Mouse (Mus musculus): ENCODE measurements around the gene 3110001I22Rik. TPM values are rescaled to one million over a fixed set of nuclear protein-coding genes. Genes with fewer than 3 reads are reported as not detected.
"Not testable (repeated sequence)": the region's sequence is repeated elsewhere in the genome, so short reads cannot be mapped to it uniquely, and the experiment has no call there.

The 3110001I22Rik gene
- 3.8 and 4.4 TPM in 2 replicates for polyA plus RNA-seq (2015; fragmentation: Nextera tagmentation; extraction: Ambion mirVana)

GRCm38 (mm10) chr16:13671685-13672385, at the start of gene 3110001I22Rik, which contains the start of gene Bfar:
Gene 3110001I22Rik (plus strand): TSS chr16:13671929.
Gene Bfar (plus strand): TSS chr16:13671858.
- Histone ChIP-seq H3K9me3 (replicated peaks) (no peaks in the 10 kb centered on the region), H3K9ac (peak within 1 kb of the TSS; percentile 82), H3K4me2 (replicated peaks) (peak within 1 kb of the TSS; percentile 56), H3K36me3 (peaks cover 6% of the 10 kb centered on the region), H3K27me3 (no peaks in the 10 kb centered on the region), H3K4me3 (replicated peaks) (peak within 1 kb of the TSS; percentile 90), H3K4me1 (peaks cover 24% of the 10 kb centered on the region), H3K27ac (replicated peaks) (peak within 1 kb of the TSS; percentile 90)
- WGBS, result under 1% methylated on average over 54 of the region's 54 CpGs
- peak; percentile 93 for ATAC-seq (ENCODE audit: insufficient number of reproducible peaks, low FRiP score, low TSS enrichment, low read depth)

- Histone ChIP-seq H3K4me3 (replicated peaks) (no peak overlapping the region), H3K9ac (no peak overlapping the region), H3K9me3 (replicated peaks) (no peaks in the 10 kb centered on the region), H3K27me3 (no peaks in the 10 kb centered on the region), H3K4me2 (replicated peaks) (no peak overlapping the region), H3K27ac (replicated peaks) (no peak overlapping the region), H3K36me3 (peaks cover 62% of the 10 kb centered on the region), H3K4me1 (no peaks in the 10 kb centered on the region)
- ATAC-seq (ENCODE audit: insufficient number of reproducible peaks, low FRiP score, low TSS enrichment, low read depth), result no peak
- 44% methylated on average over 5 of the region's 5 CpGs for WGBS
These were observed 43.4 kb upstream of the 3110001I22Rik start for GRCm38 (mm10) chr16:13628345-13628744.

GRCm38 (mm10) chr16:13638198-13638597, 33.5 kb upstream of the 3110001I22Rik start:
- peaks cover 46% of the 10 kb centered on the region for H3K36me3 ChIP-seq
- ATAC-seq (ENCODE audit: insufficient number of reproducible peaks, low FRiP score, low TSS enrichment, low read depth); H3K27me3 ChIP-seq; H3K4me2 ChIP-seq (replicated peaks); H3K4me3 ChIP-seq (replicated peaks); H3K4me1 ChIP-seq; H3K9ac ChIP-seq; H3K27ac ChIP-seq (replicated peaks); H3K9me3 ChIP-seq (replicated peaks): not testable (repeated sequence)
- 52% methylated on average over 2 of the region's 2 CpGs for WGBS

GRCm38 (mm10) chr16:13639508-13639907, 32.2 kb upstream of the 3110001I22Rik start:
- ATAC-seq (ENCODE audit: insufficient number of reproducible peaks, low FRiP score, low TSS enrichment, low read depth), result no peak

GRCm38 (mm10) chr16:13640064-13640463, 31.7 kb upstream of the 3110001I22Rik start:
- Histone ChIP-seq H3K9me3 (replicated peaks) (no peaks in the 10 kb centered on the region), H3K27me3 (no peaks in the 10 kb centered on the region), H3K36me3 (peaks cover 38% of the 10 kb centered on the region), H3K9ac (no peak overlapping the region), H3K4me1 (no peaks in the 10 kb centered on the region), H3K4me2 (replicated peaks) (no peak overlapping the region), H3K4me3 (replicated peaks) (no peak overlapping the region), H3K27ac (replicated peaks) (no peak overlapping the region)
- WGBS, result 76% methylated on average over 7 of the region's 7 CpGs
- ATAC-seq (ENCODE audit: insufficient number of reproducible peaks, low FRiP score, low TSS enrichment, low read depth), result no peak

More at GRCm38 (mm10) chr16:13639508-13639907, 32.2 kb upstream of the 3110001I22Rik start:
- no peak overlapping the region for H3K4me2 ChIP-seq (replicated peaks)
- 77% methylated on average over 5 of the region's 5 CpGs for WGBS
- no peaks in the 10 kb centered on the region for H3K4me1 ChIP-seq
- no peak overlapping the region for H3K9ac ChIP-seq
- no peak overlapping the region for H3K27ac ChIP-seq (replicated peaks)
- H3K27me3 ChIP-seq, result no peaks in the 10 kb centered on the region
- no peaks in the 10 kb centered on the region for H3K9me3 ChIP-seq (replicated peaks)
- no peak overlapping the region for H3K4me3 ChIP-seq (replicated peaks)
- peaks cover 43% of the 10 kb centered on the region for H3K36me3 ChIP-seq

GRCm38 (mm10) chr16:13644474-13644873, 27.3 kb upstream of the 3110001I22Rik start:
- no peaks in the 10 kb centered on the region for H3K4me1 ChIP-seq
- H3K36me3 ChIP-seq, result peaks cover 26% of the 10 kb centered on the region
- no peak overlapping the region for H3K4me3 ChIP-seq (replicated peaks)
- H3K27ac ChIP-seq (replicated peaks), result no peak overlapping the region
- no peaks in the 10 kb centered on the region for H3K9me3 ChIP-seq (replicated peaks)
- WGBS, result 80% methylated on average over 3 of the region's 3 CpGs
- no peak overlapping the region for H3K9ac ChIP-seq
- H3K4me2 ChIP-seq (replicated peaks), result no peak overlapping the region
- H3K27me3 ChIP-seq, result no peaks in the 10 kb centered on the region
- ATAC-seq (ENCODE audit: insufficient number of reproducible peaks, low FRiP score, low TSS enrichment, low read depth), result no peak

GRCm38 (mm10) chr16:13645930-13646329, 25.8 kb upstream of the 3110001I22Rik start:
- H3K4me3 ChIP-seq (replicated peaks), result no peak overlapping the region
- no peaks in the 10 kb centered on the region for H3K27me3 ChIP-seq
- H3K9me3 ChIP-seq (replicated peaks), result no peaks in the 10 kb centered on the region
- no peak overlapping the region for H3K4me2 ChIP-seq (replicated peaks)
- no peaks in the 10 kb centered on the region for H3K4me1 ChIP-seq
- no peak overlapping the region for H3K27ac ChIP-seq (replicated peaks)
- 79% methylated on average over 4 of the region's 4 CpGs for WGBS
- no peak overlapping the region for H3K9ac ChIP-seq
- ATAC-seq (ENCODE audit: insufficient number of reproducible peaks, low FRiP score, low TSS enrichment, low read depth), result no peak
- H3K36me3 ChIP-seq, result peaks cover 34% of the 10 kb centered on the region

GRCm38 (mm10) chr16:13658886-13659285, 12.8 kb upstream of the 3110001I22Rik start:
- H3K4me1 ChIP-seq, result no peaks in the 10 kb centered on the region
- no peaks in the 10 kb centered on the region for H3K9me3 ChIP-seq (replicated peaks)
- ATAC-seq (ENCODE audit: insufficient number of reproducible peaks, low FRiP score, low TSS enrichment, low read depth), result no peak
- peaks cover 69% of the 10 kb centered on the region for H3K36me3 ChIP-seq
- no peak overlapping the region for H3K4me3 ChIP-seq (replicated peaks)
- no peak overlapping the region for H3K4me2 ChIP-seq (replicated peaks)
- H3K27me3 ChIP-seq, result no peaks in the 10 kb centered on the region
- WGBS, result 95% methylated on average over 3 of the region's 3 CpGs
- no peak overlapping the region for H3K9ac ChIP-seq
- H3K27ac ChIP-seq (replicated peaks), result no peak overlapping the region

- no peak overlapping the region for H3K4me2 ChIP-seq (replicated peaks)
- WGBS, result 95% methylated on average over 9 of the region's 9 CpGs
- peaks cover 72% of the 10 kb centered on the region for H3K36me3 ChIP-seq
- ATAC-seq (ENCODE audit: insufficient number of reproducible peaks, low FRiP score, low TSS enrichment, low read depth), result no peak
- H3K4me3 ChIP-seq (replicated peaks), result no peak overlapping the region
- no peaks in the 10 kb centered on the region for H3K27me3 ChIP-seq
- no peaks in the 10 kb centered on the region for H3K9me3 ChIP-seq (replicated peaks)
- no peak overlapping the region for H3K9ac ChIP-seq
- H3K27ac ChIP-seq (replicated peaks), result no peak overlapping the region
- no peaks in the 10 kb centered on the region for H3K4me1 ChIP-seq
These were observed 11.0 kb upstream of the 3110001I22Rik start for GRCm38 (mm10) chr16:13660736-13661135.

GRCm38 (mm10) chr16:13667878-13668343, 3.8 kb upstream of the 3110001I22Rik start, which contains the start of gene Parn:
Gene Parn (minus strand): TSS chr16:13668170.
- peaks cover 26% of the 10 kb centered on the region for H3K36me3 ChIP-seq
- 0% methylated on average over 35 of the region's 35 CpGs for WGBS
- peak within 1 kb of the TSS; percentile 68 for H3K9ac ChIP-seq
- peak within 1 kb of the TSS; percentile 84 for H3K27ac ChIP-seq (replicated peaks)
- ATAC-seq (ENCODE audit: insufficient number of reproducible peaks, low FRiP score, low TSS enrichment, low read depth), result peak; percentile 88
- peak within 1 kb of the TSS; percentile 80 for H3K4me3 ChIP-seq (replicated peaks)
- peaks cover 18% of the 10 kb centered on the region for H3K4me1 ChIP-seq
- no peaks in the 10 kb centered on the region for H3K27me3 ChIP-seq
- H3K9me3 ChIP-seq (replicated peaks), result no peaks in the 10 kb centered on the region
- peak within 1 kb of the TSS; percentile 74 for H3K4me2 ChIP-seq (replicated peaks)

GRCm38 (mm10) chr16:13668402-13669108, 3.2 kb upstream of the 3110001I22Rik start:
- peak overlapping the region; percentile 80 for H3K4me3 ChIP-seq (replicated peaks)
- peaks cover 25% of the 10 kb centered on the region for H3K4me1 ChIP-seq
- peak overlapping the region; percentile 84 for H3K27ac ChIP-seq (replicated peaks)
- no peaks in the 10 kb centered on the region for H3K27me3 ChIP-seq
- H3K9ac ChIP-seq, result no peak overlapping the region
- no peak for ATAC-seq (ENCODE audit: insufficient number of reproducible peaks, low FRiP score, low TSS enrichment, low read depth)
- peaks cover 22% of the 10 kb centered on the region for H3K36me3 ChIP-seq
- H3K4me2 ChIP-seq (replicated peaks), result peak overlapping the region; percentile 74
- no peaks in the 10 kb centered on the region for H3K9me3 ChIP-seq (replicated peaks)
- WGBS, result 81% methylated on average over 10 of the region's 10 CpGs
